ENCODE assay signal across 28 mouse cellular contexts in genomic region chr3:107654861-107655260, GRCm38 (mm10). TPM values are rescaled to one million over a fixed set of nuclear protein-coding genes. Genes with fewer than 3 reads are reported as not detected.
DNase-seq lines count a peak whose midpoint lies in the region; ATAC-seq lines count a peak whose summit lies in the region.
"Had no signal": no experiment of that assay in that cellular context is flagged by ENCODE, and none has a peak within 500 bp of the region (broad histone marks: within the 10 kb centered on the region; RNA-seq: fewer than 3 reads in every experiment).

No protein-coding gene starts in this region.

- WGBS in kidney, embryonic 16.5 days = 86% methylated on average over 3 of the region's 3 CpGs

- H3K9ac ChIP-seq in kidney, embryonic 16.5 days (replicated peaks; ENCODE audit: low read length) = no peak overlapping the region
- H3K9ac ChIP-seq: embryonic facial prominence, embryonic 12.5 days; forebrain, embryonic 13.5 days; forebrain, embryonic 15.5 days had no signal

- no peak overlapping the region for H3K4me3 ChIP-seq in kidney, embryonic 16.5 days (ENCODE audit: low read length)
- H3K4me3 ChIP-seq in brown adipose tissue, adult 24 weeks (ENCODE audit: insufficient read depth, low read depth, low read length) = no peak overlapping the region
- H3K4me3 ChIP-seq: embryonic facial prominence, embryonic 10.5 days; embryonic facial prominence, embryonic 12.5 days; forebrain, embryonic 13.5 days; forebrain, embryonic 15.5 days had no signal

- H3K36me3 ChIP-seq in kidney, embryonic 16.5 days (ENCODE audit: insufficient read depth, low read length) = no peaks in the 10 kb centered on the region

- no peaks in the 10 kb centered on the region for H3K27me3 ChIP-seq in kidney, embryonic 16.5 days (ENCODE audit: insufficient read depth, low read length)
- H3K27me3 ChIP-seq: embryonic facial prominence, embryonic 12.5 days; forebrain, embryonic 13.5 days; forebrain, embryonic 15.5 days had no signal

- peak; percentile 35 for DNase-seq in kidney, adult 18-20 months
- no peak for DNase-seq in kidney, adult 8-10 months
- DNase-seq in kidney, adult 9 months = peak; percentile 51
- peak; percentile 26 to 55 for DNase-seq in kidney, postnatal 36 days
- DNase-seq in kidney, postnatal 4 days = no peak
- no peak for DNase-seq in left cerebral cortex, postnatal 10 days (ENCODE audit: extremely low spot score in 1 of 2, low spot score in 2 of 2)
- DNase-seq: adrenal gland, adult 2 months; adrenal gland, postnatal 10 days; adrenal gland, postnatal 25 days; cerebellum, adult 11-12 months; cerebellum, adult 2 months; cerebellum, adult 9-10 months; cerebellum, postnatal 10 days; cerebellum, postnatal 25 days had no signal

- no peaks in the 10 kb centered on the region for H3K4me1 ChIP-seq in kidney, embryonic 16.5 days (ENCODE audit: insufficient read depth, low read length)
- no peaks in the 10 kb centered on the region for H3K4me1 ChIP-seq in brown adipose tissue, adult 24 weeks (ENCODE audit: control insufficient read depth, insufficient read depth, insufficient read length, low read length)
- H3K4me1 ChIP-seq: embryonic facial prominence, embryonic 10.5 days; embryonic facial prominence, embryonic 12.5 days; forebrain, embryonic 13.5 days; forebrain, embryonic 15.5 days had no signal

- intact Hi-C loops in left cerebral cortex, postnatal 10 days (cut with DNase I) = no loop called here

- ATAC-seq in kidney, embryonic 16.5 days (ENCODE audit: low FRiP score, low TSS enrichment) = no peak
- ATAC-seq: forebrain, embryonic 13.5 days; forebrain, embryonic 15.5 days had no signal

- H3K27ac ChIP-seq in kidney, embryonic 16.5 days (ENCODE audit: low read length) = no peak overlapping the region
- H3K27ac ChIP-seq in brown adipose tissue, adult 24 weeks (replicated peaks; ENCODE audit: low read depth, low read length) = peak overlapping the region; percentile 34; the same call in 1 of the 2 replicates
- H3K27ac ChIP-seq: embryonic facial prominence, embryonic 10.5 days; embryonic facial prominence, embryonic 12.5 days; forebrain, embryonic 13.5 days; forebrain, embryonic 15.5 days had no signal

- H3K4me2 ChIP-seq in kidney, embryonic 16.5 days (replicated peaks; ENCODE audit: low read depth, low read length) = no peak overlapping the region
- H3K4me2 ChIP-seq: embryonic facial prominence, embryonic 12.5 days; forebrain, embryonic 13.5 days; forebrain, embryonic 15.5 days had no signal

- H3K9me3 ChIP-seq in kidney, embryonic 16.5 days (ENCODE audit: low read length) = no peaks in the 10 kb centered on the region
- H3K9me3 ChIP-seq: embryonic facial prominence, embryonic 10.5 days; embryonic facial prominence, embryonic 12.5 days; forebrain, embryonic 15.5 days had no signal

RNA-seq across cellular contexts. Expression of gene Strip1, which starts 23.4 kb away (rescaled TPM):
- polyA plus RNA-seq in kidney, embryonic 16.5 days (2015; fragmentation: Nextera tagmentation; extraction: Ambion mirVana) = 46.8 and 46.9 TPM in 2 replicates
- 21.9 and 27.7 TPM in 2 replicates for polyA plus RNA-seq in brown adipose tissue, adult 24 weeks (2012; ENCODE audit: insufficient read depth, insufficient read length, missing spikeins)
- 10 to 100 TPM; 79.0 to 85.0 TPM for total RNA-seq in left cerebral cortex, postnatal 10 days (2021)

RNA-seq across cellular contexts. Expression of gene Gm10961, which starts 23.7 kb away (rescaled TPM):
- polyA plus RNA-seq in kidney, embryonic 16.5 days (2015; fragmentation: Nextera tagmentation; extraction: Ambion mirVana) = not detected in 2 replicates
- polyA plus RNA-seq in brown adipose tissue, adult 24 weeks (2012; ENCODE audit: insufficient read depth, insufficient read length, missing spikeins) = not detected in 2 replicates
- not detected for total RNA-seq in left cerebral cortex, postnatal 10 days (2021)
- total RNA-seq: adrenal gland, adult 2 months; adrenal gland, postnatal 10 days; adrenal gland, postnatal 25 days; adrenal gland, postnatal 4 days; ES-E14; MEL had no signal
- polyA plus RNA-seq: adrenal gland, adult 2 months; brain, embryonic 14.5 days; C2C12; cerebellum, adult 2 months; cortical plate, adult 2 months; embryonic facial prominence, embryonic 10.5 days; embryonic facial prominence, embryonic 12.5 days; embryonic facial prominence, embryonic 14.5 days; forebrain, embryonic 11.5 days; forebrain, embryonic 13.5 days; forebrain, embryonic 15.5 days had no signal

RNA-seq across cellular contexts. Expression of gene Ahcyl1, which starts 41.5 kb away (rescaled TPM):
- 95.7 and 96.1 TPM in 2 replicates for polyA plus RNA-seq in kidney, embryonic 16.5 days (2015; fragmentation: Nextera tagmentation; extraction: Ambion mirVana)
- 510 and 528 TPM in 2 replicates for polyA plus RNA-seq in brown adipose tissue, adult 24 weeks (2012; ENCODE audit: insufficient read depth, insufficient read length, missing spikeins)
- 100 to 1,000 TPM; 246 to 267 TPM for total RNA-seq in left cerebral cortex, postnatal 10 days (2021)

Comparison
In these comparisons a context has a peak if more than half of its experiments do, and no peak if none do; other contexts are left out.
1. DNase-seq: peak in kidney, adult 18-20 months (single experiment), kidney, adult 9 months (single experiment) and kidney, postnatal 36 days (2 of 2); none in kidney, adult 8-10 months (0 of 2), kidney, postnatal 4 days (0 of 2) and left cerebral cortex, postnatal 10 days (0 of 2).